Mouse (Mus musculus): Measurements from ENCODE around the gene Bod1.

Gene Bod1

DNA sequence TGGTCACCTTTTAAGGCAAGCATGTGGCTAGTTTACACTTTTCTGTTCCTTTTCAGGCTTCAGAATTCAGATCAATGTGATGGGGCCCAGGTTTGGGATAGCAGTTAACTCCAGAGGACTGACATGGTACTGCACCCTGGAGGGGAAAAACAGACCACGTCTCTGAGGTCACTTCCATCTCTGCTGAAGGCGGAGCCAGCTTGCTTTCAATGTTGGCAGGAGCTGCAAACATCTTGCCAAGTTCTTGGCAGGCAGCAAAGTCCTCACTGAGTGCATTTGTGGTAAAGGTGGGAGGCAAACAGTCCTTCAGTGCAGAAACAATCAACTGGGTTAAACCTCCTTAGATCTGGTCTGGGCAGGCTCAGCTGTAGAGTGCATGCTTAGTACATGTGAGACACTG lies 7.5 kb downstream of the Bod1 start:
- no peak for DNase-seq

DNA sequence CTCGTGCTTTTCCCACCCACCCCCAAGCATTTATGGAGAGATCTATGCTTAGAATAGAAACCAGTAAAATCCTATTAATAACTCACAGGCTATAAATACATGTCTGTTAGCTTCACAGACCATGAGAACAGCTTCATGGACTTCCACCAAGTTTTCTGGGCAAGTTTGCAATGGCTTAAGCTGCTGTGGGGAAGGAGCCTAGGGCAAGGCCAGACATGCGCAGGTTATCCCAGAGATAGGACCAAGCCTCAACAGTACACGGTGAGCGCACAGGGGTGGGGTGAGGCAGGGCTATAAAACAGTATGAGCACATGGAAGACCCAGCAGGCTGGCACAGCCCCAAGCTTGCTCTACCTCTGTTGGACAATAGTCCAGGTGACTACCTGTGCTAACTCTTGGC lies 8.2 kb downstream of the Bod1 start:
- DNase-seq: no peak

DNA sequence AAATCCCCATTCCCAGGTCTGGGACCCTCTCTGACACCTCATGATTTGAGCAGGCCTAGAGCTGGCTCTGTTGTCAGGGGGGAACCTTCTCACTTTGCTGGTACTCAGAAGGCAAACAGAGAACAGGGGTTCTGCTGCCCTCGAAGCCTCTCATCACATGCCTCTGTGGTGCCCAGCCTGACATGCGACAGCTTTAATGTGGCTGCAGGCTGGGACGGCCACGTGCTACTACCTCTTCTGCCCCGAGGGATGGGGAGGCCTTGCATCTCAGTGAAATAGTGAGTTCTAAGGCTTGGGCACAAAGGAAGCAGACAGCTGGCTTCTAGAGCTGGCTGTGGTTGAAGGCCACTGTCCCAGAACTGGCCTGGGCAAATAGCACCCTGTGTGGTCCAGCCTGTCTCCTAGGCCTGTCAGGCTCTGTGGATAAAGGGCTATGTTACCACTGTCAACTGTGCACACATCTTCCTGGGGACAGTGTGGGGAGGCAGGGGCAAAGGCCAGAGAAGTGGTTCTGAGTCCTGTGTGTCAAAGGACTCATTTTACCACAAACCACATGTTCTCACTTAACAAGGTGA lies 8.7 kb downstream of the Bod1 start:
- DNase-seq: no peak

DNA sequence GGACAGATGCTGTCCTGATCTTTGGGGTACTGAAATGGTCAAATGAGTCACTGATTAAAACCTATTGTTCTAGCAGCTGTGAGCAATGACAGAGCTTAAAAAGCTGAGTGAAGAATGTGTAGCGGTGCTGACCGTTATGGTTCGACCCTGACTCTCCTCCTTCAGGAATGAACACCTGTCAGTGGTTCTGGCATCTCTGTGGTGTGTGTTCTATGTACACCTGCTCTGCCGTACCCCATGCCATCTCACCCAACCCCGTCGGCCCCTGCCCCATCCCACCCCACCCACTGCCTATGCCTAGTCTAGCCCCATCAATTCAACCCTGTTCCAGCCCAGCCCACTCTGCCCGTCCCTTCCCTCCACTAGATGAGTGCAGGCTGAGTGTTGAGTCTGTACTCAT lies 9.5 kb downstream of the Bod1 start:
- no peak for DNase-seq

DNA sequence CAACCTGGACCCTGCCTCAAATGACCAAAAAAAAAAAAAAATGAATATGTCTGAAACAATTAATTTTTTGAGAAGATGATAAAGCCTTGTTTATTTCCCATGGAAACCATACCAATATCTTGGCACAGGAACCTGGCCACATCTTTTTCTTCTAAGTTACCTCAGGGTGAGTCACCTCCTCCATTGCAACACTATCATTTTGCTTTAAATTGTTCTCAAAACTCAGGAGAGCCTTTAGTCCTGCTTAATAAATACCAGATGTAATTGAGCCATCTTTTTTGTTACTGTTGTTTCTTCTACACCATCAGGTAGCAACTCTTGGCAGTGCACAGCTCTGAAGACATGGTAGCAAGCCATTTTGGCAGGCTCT lies 13.9 kb downstream of the Bod1 start:
- no peak for DNase-seq

DNA sequence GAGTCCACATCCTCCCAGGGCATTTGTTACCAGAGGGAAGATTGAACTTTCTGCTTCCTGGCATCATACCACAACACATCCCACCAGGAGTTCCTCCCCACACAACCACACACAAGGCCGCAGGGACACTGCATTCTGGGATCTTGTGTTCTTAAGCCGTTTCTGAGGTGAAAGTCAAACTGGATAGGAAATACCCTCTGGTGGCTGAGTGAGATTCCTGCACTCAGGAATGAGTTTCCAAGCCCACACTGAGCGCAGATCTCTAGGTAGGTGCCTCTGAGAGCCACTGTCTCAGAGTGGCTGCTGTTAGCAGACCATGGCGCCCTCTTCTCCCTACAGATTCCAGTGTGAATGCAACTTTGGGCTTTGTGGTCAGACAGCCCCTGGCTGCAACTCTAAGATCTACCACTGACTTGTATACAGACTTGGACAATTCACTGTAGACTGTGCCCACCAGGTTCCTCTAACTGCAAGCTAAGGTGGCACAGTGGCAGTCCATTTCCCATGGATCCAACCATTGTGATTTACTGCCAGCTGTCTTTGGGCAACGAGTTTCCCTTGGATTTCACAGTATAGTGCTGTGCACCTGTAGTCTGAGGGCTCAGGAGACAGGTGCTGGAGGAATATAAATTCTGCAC lies 14.4 kb downstream of the Bod1 start:
- no peak for DNase-seq

DNA sequence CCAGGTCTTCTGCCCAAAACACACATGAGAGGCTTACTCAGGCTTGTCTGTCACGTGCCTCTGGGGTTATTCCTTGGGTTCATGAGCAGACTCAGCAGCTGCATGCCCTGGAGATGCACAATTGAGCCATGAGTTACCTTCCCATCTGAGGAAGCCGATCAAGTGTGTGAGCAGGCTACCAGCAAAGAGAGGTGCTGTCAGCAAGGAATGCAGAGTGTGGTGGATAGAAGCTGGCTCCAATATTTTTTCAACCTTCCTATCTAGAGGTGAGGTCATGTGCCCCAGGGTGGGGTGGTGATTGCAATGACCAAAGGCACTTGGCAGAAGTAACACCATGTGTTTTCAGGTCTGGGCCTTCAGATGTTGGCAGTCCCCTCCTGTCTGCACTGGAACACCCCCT lies 22.2 kb downstream of the Bod1 start:
- no peak for DNase-seq

DNA sequence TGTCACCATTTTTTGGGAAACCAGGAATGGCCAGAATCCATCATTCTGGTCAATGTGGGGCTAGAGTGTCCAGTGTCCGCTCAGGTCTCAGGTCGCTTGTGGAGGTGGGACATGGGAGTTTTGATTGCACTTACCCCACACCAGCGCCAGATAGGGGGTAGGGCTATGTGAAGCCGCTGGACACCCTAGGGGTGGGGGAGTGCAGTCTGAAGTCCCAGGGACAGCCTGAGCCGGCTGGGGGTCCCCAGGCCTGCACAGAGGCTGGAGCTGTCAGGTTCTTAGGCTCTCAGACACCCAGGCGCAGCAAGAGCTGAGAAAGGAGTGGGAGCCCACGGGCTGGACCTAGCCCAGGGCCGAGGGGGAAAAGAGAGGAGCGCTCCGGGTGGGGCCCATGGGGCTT lies 24.4 kb downstream of the Bod1 start:
- DNase-seq: no peak

DNA sequence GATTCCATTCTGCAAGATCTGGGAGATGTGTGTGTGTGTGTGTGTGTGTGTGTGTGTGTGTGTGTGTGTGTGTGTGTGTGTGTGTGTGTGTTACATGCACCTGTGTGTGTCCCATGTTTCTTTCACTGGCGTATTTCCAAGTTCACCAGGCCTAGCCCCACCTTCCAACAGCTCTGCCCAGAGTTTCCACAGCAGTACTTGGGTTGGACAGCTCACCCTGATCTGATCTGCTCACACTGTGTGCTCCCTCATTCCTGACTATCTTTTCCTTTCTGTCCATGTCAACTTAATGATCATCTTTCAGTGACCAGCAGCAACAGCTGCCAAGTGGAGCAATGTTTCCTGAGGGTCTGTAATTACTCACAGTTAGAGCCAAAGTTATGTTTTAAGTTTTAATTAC lies 25.1 kb downstream of the Bod1 start:
- no peak for DNase-seq

DNA sequence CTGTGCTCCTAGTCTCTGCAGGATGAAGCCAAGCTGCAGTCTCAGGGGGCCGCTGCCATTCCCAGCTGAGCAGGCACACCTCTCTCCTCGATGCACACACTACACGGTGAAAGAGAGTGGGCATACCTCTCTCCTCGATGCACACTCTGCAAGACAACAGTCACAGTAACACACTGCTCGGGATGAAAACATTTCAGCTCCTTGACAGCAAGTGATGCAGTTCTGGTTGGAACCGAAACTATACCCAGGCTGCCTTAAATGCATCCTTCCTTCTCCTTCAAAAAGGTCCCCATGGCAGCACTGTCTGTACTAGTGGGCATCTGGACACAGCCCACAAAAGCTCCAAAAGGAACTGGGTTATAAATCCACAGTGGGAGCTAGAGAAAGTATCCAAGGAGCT lies 28.6 kb downstream of the Bod1 start:
- no peak for DNase-seq

DNA sequence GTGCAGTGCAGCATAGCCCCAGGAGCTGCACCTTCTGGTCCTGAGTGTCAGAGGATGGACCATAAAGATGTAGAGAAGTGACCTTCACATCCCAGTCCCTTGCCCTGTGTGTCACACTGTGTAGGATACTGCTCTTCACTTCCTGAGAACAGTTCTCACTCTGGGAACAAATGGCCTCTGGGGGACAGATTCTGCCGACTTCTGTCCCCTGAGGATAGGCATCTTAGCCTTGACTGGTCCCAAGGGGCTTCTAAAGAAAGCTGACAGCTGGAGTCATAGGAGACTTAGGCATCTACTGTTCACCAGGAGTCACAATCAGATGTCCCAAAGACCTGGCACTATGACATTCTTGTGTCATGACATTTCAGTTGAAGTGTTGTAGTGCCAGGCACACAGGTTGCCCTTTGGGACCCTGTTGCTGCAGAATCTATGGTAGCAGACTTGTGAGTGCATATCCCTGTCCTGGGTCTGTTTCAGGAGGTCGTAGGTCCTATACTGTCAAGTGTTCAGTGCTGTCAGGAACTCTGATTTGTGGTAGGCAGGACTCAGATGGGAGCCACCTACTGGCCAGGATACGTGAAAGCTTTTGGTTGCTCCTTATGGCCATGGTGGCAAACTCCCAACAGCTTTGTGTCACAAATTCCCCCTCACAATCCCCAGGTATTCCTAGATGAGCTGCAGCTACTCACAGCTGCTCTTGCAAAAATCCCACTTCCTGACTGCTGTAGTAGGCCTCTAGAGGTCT lies 30.4 kb downstream of the Bod1 start:
- DNase-seq: no peak

DNA sequence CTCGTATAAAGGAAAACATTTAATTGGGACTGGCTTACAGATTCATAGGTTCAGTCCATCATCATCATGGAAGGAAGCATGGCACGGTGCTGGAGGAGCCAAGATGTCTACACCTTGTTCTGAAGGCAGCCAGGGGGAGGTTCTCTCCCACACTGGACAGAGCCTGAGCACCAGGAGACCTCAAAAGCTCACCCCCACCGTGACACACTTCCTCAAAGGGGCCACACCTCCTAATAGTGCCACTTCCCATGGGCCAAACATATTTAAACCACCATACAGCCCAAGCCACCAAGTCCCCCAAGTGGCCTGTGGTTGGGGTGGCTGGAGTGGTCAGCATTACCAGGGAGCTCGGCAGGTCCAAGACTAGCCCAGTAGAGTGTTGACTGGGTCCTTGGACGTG lies 31.5 kb downstream of the Bod1 start:
- DNase-seq: no peak

DNA sequence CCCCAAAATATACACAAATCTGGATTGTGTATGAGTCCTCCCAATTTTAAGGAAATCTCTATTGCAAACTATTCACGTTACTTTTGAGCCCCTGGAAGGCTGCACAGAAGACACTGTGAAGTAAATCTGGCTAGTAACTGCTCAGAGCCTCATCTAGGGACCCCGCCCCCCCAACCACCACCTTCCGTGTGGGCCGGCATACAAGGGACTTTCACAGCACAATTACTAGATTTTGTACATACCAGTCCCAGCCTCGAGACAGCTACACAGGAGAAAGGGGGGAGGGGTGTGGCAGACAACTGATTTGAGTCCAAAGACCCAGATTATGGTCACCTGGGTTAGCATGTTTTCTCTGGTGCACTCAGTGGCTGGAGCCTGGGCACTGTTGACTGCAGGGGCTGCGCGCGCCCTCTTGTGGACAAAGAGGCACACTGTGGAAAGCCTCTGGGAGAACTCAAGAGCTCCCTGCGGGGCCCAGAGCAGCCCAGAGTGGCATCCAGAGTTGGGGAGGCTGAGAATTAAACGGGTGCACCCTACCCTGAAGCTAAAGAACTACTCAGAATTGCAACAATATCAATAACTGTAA lies 33.8 kb downstream of the Bod1 start:
- DNase-seq: peak; percentile 59

DNA sequence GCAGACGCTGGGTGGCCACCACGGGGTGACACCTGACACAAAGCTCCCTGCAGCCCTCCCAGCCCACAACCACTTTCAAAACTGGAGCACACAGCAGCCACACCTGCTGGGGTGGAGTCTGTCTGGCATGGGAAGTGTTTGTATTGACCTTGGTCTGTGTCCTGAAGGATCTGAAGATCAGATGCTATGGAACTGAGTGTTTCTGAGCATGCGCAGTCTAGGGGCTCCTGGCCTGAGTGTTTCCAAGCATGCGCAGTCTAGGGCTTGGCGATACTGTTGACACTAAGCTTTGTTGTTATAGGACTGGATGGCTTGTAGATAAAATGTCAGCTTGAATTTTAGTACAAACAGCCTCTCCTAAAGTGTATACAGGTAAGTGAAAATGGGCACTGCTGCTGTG lies 43.0 kb downstream of the Bod1 start:
- no peak for DNase-seq

DNA sequence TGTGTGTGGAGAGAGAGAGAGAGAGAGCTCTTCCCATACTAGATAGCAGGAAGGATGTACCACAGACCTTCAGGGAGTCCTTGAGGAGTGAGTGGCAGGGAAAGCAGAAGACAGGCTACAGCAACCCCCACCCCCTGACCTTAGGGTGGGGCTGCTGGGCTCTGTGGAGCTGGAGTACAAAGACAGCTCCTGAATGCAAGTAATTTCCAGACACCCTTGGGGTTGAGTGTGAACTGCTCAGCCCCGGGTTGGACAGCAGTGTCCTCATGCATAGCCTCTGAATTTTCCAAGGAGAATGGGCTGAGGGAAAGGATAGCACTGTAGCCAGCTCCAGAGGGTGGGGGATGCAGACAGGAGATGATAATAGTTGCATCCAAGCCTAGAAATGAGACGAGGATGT lies 50.9 kb downstream of the Bod1 start:
- no peak for DNase-seq

DNA sequence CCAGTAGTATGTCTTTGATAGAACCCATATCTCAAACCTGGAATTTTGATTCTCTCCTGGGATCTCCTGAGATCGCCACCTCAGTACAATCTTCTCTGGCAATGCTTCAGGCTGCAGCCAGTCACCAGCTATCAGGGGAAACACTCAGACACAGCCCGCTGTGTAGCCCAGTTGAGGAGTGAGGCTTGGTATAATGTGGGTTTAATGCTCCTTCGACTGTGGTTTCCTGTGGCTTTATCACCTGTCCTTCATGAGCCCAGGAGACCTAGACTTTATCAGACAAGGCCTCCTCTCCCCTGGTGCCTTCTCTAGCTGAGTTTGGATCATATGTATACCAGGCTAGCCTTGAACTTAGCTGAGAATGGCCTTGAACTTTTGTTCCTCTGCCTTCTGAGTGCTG lies 53.9 kb downstream of the Bod1 start:
- DNase-seq: no peak

DNA sequence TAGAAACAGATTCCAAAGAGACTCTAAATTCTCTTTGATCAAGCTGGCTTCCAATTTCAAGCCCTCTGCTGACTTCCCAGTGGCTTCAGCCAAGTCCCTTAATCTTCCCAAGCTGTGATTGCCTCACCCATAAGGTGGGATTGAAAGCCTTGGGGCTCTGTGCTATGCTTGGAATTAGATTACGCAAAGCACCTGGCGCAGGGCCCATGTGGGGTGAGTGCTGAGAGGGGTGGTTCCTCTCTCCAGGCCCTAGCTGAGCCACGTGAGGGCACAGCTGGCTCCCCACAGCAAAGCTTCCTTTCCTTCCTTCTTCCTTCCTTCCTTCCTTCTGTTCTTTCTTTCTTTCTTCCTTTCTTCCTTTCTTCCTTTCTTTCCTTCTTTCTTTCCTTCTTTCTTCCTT lies 54.4 kb downstream of the Bod1 start:
- peak; percentile 94 to 96 for DNase-seq

DNA sequence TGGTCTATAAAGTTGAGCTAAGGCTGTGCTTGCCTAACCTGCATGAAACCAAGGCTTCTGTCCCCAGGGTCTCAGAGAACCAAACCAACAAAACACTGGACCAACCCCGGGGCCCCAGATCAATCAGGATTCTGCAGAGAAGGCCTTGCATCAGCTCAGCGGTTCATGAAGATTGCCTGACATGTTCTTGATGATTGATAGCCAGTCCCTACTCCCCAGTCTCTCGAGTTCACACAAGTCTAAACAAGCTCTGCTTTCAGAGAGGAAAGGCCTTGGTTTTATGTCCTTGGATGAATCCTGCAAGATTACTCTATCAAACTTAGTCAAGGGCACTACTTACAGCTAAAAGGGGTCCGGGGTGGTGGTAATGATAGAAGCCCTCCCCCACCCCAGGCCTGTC lies 55.0 kb downstream of the Bod1 start:
- no peak for DNase-seq
